Mouse (Mus musculus) limb, embryonic 12.5 days (tissue): Measurements from ENCODE around the gene Rbms1. TPM values are rescaled to one million over a fixed set of nuclear protein-coding genes. Genes with fewer than 3 reads are reported as not detected.

Experiments
- ATAC-seq: fragments of 200-750 bp; cut with Nextera tagmentation; 2 replicates; pipeline ENCODE4 v1.8.0; 2017; ENCODE audit warnings: low read depth, moderate TSS enrichment; ENCODE audit not compliant: insufficient number of reproducible peaks, insufficient read depth, low FRiP score, low TSS enrichment
- H3K27ac ChIP-seq: fragments of 300-500 bp; sonication (generic); 2 replicates; pipeline ENCODE4 v1.5.1; 2016; ENCODE audit warnings: mild to moderate bottlenecking, moderate library complexity
- H3K27me3 ChIP-seq: fragments of 300-500 bp; sonication (generic); 2 replicates; pipeline ENCODE4 v1.6.1; 2016; ENCODE audit warnings: mild to moderate bottlenecking, moderate library complexity
- H3K36me3 ChIP-seq: fragments of 300-500 bp; sonication (generic); 2 replicates; pipeline ENCODE4 v1.6.1; 2016; ENCODE audit warnings: mild to moderate bottlenecking, moderate library complexity
- H3K4me1 ChIP-seq: fragments of 300-500 bp; sonication (generic); replicated peaks from 2 replicates; pipeline ENCODE4 v1.6.1; 2016
- H3K4me2 ChIP-seq: fragments of 300-500 bp; sonication (generic); 2 replicates; pipeline ENCODE4 v1.6.1; 2016; ENCODE audit warnings: mild to moderate bottlenecking, moderate library complexity
- H3K4me3 ChIP-seq: fragments of 300-500 bp; sonication (generic); replicated peaks from 2 replicates; pipeline ENCODE4 v1.5.1; 2016; ENCODE audit warnings: mild to moderate bottlenecking
- H3K9ac ChIP-seq: fragments of 300-500 bp; sonication (generic); replicated peaks from 2 replicates; pipeline ENCODE4 v1.6.1; 2016; ENCODE audit warnings: mild to moderate bottlenecking, moderate library complexity
- H3K9me3 ChIP-seq: fragments of 300-500 bp; sonication (generic); 2 replicates; pipeline ENCODE4 v1.6.1; 2016; ENCODE audit warnings: mild to moderate bottlenecking, moderate library complexity
- WGBS: fragments of 180-500 bp; shearing (Covaris S2); methylation state at CpG from one replicate; pipeline ENCODE4 v1.1.7; 2016; 5-methylcytosine and 5-hydroxymethylcytosine counted together
- polyA plus RNA-seq: library from polyadenylated mRNA; unstranded; fragments of >200 nt; fragmentation: Nextera tagmentation; extraction: Ambion mirVana; gene quantifications from 2 replicates; pipeline ENCODE4 v1.2.1, GENCODE M21; 2016

Rbms1 gene
- polyA plus RNA-seq, 1 experiment from 2014 or later: 101 TPM

DNA sequence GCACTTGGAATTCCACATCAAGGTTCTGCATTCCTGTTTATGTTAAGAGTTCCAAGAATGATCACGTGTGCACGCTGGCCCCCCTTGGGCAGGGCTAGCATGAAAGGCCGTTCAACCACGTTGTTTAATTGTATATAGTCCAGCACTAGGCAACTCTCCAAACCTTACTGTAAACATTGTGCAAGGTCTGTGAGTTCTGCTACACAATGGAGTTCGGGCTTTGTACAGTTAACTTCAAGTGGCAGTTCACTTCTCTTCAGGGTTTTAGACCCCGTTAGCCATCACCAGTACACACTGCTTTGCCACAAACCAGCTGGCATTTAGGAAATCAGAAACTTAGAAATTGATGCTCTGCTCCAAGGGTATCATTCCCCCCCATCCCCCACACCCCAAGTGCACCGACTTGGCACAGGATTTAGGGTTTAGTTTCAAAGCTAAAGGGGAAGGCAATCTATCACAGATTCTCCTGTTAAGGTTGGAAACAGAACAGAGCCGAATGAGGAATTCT lies 22.5 kb downstream of the Rbms1 start:
- ATAC-seq: no peak
- WGBS: 49% methylated on average over 8 of the region's 8 CpGs
- H3K4me1 ChIP-seq: peaks cover 6% of the 10 kb centered on the region
- H3K4me2 ChIP-seq: peak overlapping the region; percentile 2; the same call in 1 of the 2 replicates
- no peaks in the 10 kb centered on the region for H3K9me3 ChIP-seq
- H3K9ac ChIP-seq: no peak overlapping the region
- H3K36me3 ChIP-seq: no peaks in the 10 kb centered on the region
- peak overlapping the region; percentile 54; the same call in 1 of the 2 replicates for H3K27ac ChIP-seq
- no peak overlapping the region for H3K4me3 ChIP-seq
- H3K27me3 ChIP-seq: no peaks in the 10 kb centered on the region

DNA sequence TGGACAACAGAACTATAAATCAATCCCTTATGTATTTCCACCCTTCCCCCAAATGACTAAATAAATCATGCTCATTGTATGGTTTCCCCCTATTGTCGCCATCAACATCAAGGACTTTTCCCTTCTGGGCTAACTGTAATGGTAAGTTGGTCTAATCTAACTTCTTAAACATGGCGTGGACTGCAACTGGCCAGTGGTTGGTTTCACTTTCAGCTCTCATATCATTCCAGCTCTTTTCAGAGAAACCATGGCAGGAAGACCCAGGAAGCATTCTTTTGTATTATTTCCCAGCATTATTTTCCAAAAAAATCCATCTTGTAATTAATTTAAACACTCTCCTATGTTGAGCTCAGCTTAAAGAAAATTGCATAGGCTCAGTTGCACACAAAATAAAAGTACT lies 23.0 kb downstream of the Rbms1 start:
- H3K27me3 ChIP-seq: no peaks in the 10 kb centered on the region
- H3K4me3 ChIP-seq: no peak overlapping the region
- H3K27ac ChIP-seq: no peak overlapping the region
- no peak overlapping the region for H3K9ac ChIP-seq
- H3K4me2 ChIP-seq: no peak overlapping the region
- H3K36me3 ChIP-seq: no peaks in the 10 kb centered on the region
- 76% methylated on average over 2 of the region's 2 CpGs for WGBS
- H3K9me3 ChIP-seq: no peaks in the 10 kb centered on the region
- ATAC-seq: no peak
- H3K4me1 ChIP-seq: peaks cover 6% of the 10 kb centered on the region

DNA sequence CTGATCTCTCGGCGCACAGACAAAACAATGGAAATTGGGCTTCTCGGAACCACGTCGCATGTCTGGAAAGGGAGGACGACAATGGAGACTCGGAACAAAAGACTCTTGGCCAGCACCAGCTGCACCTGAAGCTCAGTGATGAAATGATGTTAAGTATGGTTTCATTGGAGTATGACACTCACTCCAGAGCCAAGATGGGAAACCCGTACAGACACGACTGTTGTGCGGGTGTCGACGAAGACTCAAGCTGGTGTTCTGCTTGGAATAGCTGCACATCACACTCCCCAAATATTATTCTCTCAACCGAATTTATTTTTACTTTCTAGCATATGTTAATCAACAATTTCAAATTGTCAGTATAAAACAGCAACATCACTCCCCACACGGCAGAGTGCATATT lies 26.1 kb downstream of the Rbms1 start:
- Histone ChIP-seq H3K4me3 (no peak overlapping the region), H3K9me3 (no peaks in the 10 kb centered on the region), H3K27me3 (no peaks in the 10 kb centered on the region), H3K9ac (no peak overlapping the region), H3K36me3 (no peaks in the 10 kb centered on the region), H3K4me2 (no peak overlapping the region), H3K27ac (no peak overlapping the region), H3K4me1 (peaks cover 6% of the 10 kb centered on the region)
- whole genome bisulfite sequencing: 92% methylated on average over 14 of the region's 14 CpGs
- ATAC-seq: no peak

DNA sequence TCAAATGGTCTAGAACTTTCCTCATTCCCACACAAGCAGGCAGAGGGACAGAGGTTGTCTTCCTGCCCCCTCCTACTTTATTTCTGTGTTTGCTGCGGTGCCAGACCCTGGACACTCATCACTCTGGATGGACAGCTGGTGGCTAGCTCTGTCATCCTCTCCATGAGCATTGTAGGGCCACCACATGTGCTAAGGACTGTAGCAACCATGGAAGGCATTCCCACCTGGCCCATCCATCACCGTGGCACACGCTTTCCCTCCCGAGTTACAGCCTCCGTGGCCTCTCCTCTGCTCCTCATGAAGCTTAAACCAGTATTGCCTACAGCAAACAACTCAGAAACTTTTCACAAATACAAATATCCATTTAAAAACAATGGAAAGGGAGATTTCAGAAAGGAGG lies 34.0 kb downstream of the Rbms1 start:
- Histone ChIP-seq H3K4me1 (peaks cover 10% of the 10 kb centered on the region; the same call in 1 of the 2 replicates), H3K27me3 (no peaks in the 10 kb centered on the region), H3K36me3 (no peaks in the 10 kb centered on the region), H3K4me3 (no peak overlapping the region), H3K27ac (no peak overlapping the region), H3K9ac (no peak overlapping the region), H3K4me2 (no peak overlapping the region), H3K9me3 (no peaks in the 10 kb centered on the region)
- ATAC-seq: no peak
- WGBS: 88% methylated on average over 5 of the region's 5 CpGs

DNA sequence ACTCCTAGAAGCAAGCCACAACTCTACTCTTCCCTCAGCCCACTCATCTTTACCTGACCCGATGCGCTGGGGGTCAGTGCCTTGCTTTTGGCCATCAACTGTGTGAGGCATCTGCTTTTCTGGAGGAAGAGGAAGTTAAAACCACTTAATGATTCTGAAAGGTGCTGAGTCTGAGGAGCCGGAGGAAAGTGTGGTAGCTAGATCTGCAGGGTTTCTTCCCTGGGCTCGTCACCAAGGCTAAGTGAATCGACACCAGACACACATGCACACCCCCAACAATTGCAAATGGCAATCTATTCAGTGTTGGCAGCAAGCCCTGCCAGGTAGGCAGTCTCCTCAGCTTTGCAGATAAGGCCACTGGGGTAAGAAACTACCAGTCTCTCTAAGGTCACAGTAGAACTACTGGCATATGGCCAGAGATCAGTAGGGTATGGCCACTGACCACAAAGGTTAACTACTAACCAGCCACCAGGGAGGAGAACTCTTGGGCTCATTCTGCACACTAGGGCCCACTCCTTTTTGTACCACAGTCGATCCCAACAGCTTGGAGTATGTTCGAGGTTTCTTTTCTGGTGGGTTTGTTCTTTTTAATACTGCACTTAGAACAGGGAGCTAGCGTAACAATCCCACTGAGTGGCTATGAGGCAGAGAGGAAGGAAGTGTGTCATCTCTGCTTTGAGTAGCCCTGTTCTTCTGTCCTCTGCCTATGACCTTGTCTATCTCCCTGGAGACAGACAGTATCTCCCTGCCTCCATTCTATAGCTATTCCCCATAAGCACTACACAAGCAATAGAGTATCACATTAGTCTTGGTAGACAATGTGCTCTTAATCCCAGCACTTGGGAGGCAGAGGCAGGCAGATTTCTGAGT lies 34.9 kb downstream of the Rbms1 start:
- H3K27ac ChIP-seq: no peak overlapping the region
- H3K4me1 ChIP-seq: peaks cover 18% of the 10 kb centered on the region
- no peak for ATAC-seq
- H3K9me3 ChIP-seq: no peaks in the 10 kb centered on the region
- H3K4me2 ChIP-seq: no peak overlapping the region
- H3K4me3 ChIP-seq: no peak overlapping the region
- no peaks in the 10 kb centered on the region for H3K27me3 ChIP-seq
- WGBS: 91% methylated on average over 8 of the region's 8 CpGs
- no peaks in the 10 kb centered on the region for H3K36me3 ChIP-seq
- H3K9ac ChIP-seq: no peak overlapping the region

GRCm38 (mm10) chr2:60925063-60925462 lies 37.9 kb downstream of the Rbms1 start:
- no peak overlapping the region for H3K27ac ChIP-seq
- no peak overlapping the region for H3K4me3 ChIP-seq
- H3K4me1 ChIP-seq: peaks cover 21% of the 10 kb centered on the region
- H3K9ac ChIP-seq: no peak overlapping the region
- H3K4me2 ChIP-seq: no peak overlapping the region
- no peaks in the 10 kb centered on the region for H3K27me3 ChIP-seq
- 63% methylated on average over 5 of the region's 5 CpGs for WGBS
- H3K9me3 ChIP-seq: no peaks in the 10 kb centered on the region
- H3K36me3 ChIP-seq: no peaks in the 10 kb centered on the region
- no peak for ATAC-seq

DNA sequence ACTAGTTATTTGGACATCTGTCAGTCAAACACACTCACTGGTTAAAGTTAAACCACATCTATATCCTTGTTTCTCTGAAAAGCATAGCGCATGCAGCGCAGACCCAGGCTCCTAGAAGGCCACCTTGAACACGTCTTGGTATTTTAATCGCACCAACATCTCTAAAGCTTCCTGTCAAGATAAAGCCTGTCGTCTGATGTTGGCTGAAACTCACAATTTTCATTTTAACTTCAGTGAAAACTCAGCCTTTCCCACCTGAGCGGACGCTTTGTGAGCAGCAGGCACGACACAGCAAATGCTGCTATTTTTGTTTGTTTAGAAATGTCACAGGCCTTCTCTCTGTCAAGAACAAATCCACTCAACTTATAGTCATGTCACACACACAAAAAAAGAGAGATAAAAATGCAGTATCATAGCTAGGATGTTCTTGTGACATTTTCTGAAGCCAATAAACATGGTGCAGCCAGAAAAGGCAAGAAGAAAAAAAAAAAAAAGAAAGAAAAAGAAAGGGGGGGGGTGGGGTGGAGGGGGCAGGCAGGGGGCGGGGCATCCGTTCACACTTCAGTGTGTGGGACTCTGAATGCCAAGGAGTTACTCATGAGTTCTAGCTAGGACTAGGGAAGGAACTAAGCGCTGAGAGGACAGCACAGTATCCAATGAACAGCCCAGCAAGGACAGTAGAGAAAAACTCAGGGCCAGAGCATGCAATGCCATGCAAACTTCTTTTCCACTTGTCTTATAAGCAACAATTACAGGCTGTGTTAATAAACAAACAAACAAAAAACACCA lies 39.0 kb downstream of the Rbms1 start:
- Histone ChIP-seq H3K9me3 (no peaks in the 10 kb centered on the region), H3K36me3 (no peaks in the 10 kb centered on the region), H3K27me3 (no peaks in the 10 kb centered on the region), H3K4me2 (no peak overlapping the region), H3K4me3 (no peak overlapping the region), H3K27ac (no peak overlapping the region), H3K4me1 (peaks cover 21% of the 10 kb centered on the region), H3K9ac (no peak overlapping the region)
- 72% methylated on average over 11 of the region's 11 CpGs for WGBS
- ATAC-seq: no peak

DNA sequence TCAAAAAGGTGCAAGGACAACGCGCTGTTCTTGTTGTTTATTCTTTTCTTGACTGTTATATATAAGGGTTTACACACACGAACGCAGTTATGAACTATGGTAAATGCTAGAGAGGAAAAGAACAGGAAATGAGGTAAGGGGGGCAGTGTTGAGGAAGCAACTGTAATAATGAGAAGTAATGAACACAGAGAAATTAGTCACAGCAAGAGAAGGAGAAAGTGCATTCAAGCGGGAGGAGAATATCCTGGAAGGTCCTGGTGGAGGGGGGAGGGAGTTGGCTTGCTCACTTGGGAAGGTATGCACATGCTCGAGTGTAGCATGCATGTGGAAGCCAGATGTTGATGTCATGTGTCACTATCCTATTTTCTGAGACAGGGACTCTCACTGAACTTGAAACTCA lies 39.9 kb downstream of the Rbms1 start:
- no peaks in the 10 kb centered on the region for H3K36me3 ChIP-seq
- no peak overlapping the region for H3K27ac ChIP-seq
- WGBS: 57% methylated on average over 6 of the region's 6 CpGs
- H3K4me2 ChIP-seq: no peak overlapping the region
- H3K4me3 ChIP-seq: no peak overlapping the region
- H3K27me3 ChIP-seq: no peaks in the 10 kb centered on the region
- H3K9me3 ChIP-seq: no peaks in the 10 kb centered on the region
- peaks cover 24% of the 10 kb centered on the region for H3K4me1 ChIP-seq
- peak; percentile 63; the same call in 1 of the 2 replicates for ATAC-seq
- no peak overlapping the region for H3K9ac ChIP-seq

- ATAC-seq: no peak
Observed at GRCm38 (mm10) chr2:60922351-60922750, 40.6 kb downstream of the Rbms1 start.

DNA sequence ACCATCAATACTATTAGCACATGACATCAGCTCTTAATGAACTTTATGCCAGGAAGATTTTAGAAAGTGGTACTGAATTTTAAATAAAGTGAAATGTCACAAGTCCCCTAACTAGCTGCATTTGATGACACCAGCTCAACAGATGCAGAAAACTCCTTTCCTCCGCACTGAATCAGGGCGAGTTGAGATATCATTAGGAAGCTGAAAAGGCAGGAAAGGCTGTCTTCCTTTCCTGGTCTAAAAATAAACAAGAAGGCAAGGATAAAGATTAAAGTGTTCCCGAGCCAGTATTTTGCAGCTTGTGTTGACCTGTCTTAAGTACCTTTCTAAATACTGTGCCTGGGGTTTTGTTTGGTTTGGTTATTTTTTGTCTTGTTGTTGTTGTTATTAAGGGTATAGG lies 42.9 kb downstream of the Rbms1 start:
- no peak overlapping the region for H3K4me2 ChIP-seq
- H3K4me1 ChIP-seq: peaks cover 34% of the 10 kb centered on the region
- no peak for ATAC-seq
- no peak overlapping the region for H3K9ac ChIP-seq
- H3K9me3 ChIP-seq: no peaks in the 10 kb centered on the region
- no peaks in the 10 kb centered on the region for H3K27me3 ChIP-seq
- H3K4me3 ChIP-seq: no peak overlapping the region
- H3K27ac ChIP-seq: no peak overlapping the region
- no peaks in the 10 kb centered on the region for H3K36me3 ChIP-seq
- WGBS: 51% methylated on average over 3 of the region's 3 CpGs

More at GRCm38 (mm10) chr2:60922351-60922750, 40.6 kb downstream of the Rbms1 start:
- Histone ChIP-seq H3K4me1 (peaks cover 24% of the 10 kb centered on the region), H3K27ac (no peak overlapping the region), H3K36me3 (no peaks in the 10 kb centered on the region), H3K9ac (no peak overlapping the region), H3K4me3 (no peak overlapping the region), H3K9me3 (no peaks in the 10 kb centered on the region), H3K27me3 (no peaks in the 10 kb centered on the region), H3K4me2 (no peak overlapping the region)
- 61% methylated on average over 5 of the region's 5 CpGs for WGBS

- Histone ChIP-seq H3K36me3 (no peaks in the 10 kb centered on the region), H3K4me3 (no peak overlapping the region), H3K4me1 (peaks cover 33% of the 10 kb centered on the region), H3K27ac (no peak overlapping the region), H3K9me3 (no peaks in the 10 kb centered on the region), H3K9ac (no peak overlapping the region), H3K27me3 (no peaks in the 10 kb centered on the region), H3K4me2 (no peak overlapping the region)
- WGBS: 84% methylated on average over 7 of the region's 7 CpGs
- no peak for ATAC-seq
Observed at GRCm38 (mm10) chr2:60918401-60918800, 44.6 kb downstream of the Rbms1 start.
